Mouse (Mus musculus): Measurements from ENCODE around the gene Oip5. TPM values are rescaled to one million over a fixed set of nuclear protein-coding genes. Genes with fewer than 3 reads are reported as not detected.
"Not testable (repeated sequence)": the region's sequence is repeated elsewhere in the genome, so short reads cannot be mapped to it uniquely, and the experiment has no call there.

The Oip5 gene
- 12.4 and 15.6 TPM in 2 replicates for polyA plus RNA-seq (2015; fragmentation: Nextera tagmentation; extraction: Ambion mirVana)

- peak within 1 kb of the TSS; percentile 81 for H3K4me2 ChIP-seq (ENCODE audit: low read length)
- no peaks in the 10 kb centered on the region for H3K36me3 ChIP-seq (ENCODE audit: insufficient read depth, low read length)
- under 1% methylated on average over 55 of the region's 55 CpGs for WGBS
- H3K27me3 ChIP-seq (ENCODE audit: insufficient read depth, low read length) = no peaks in the 10 kb centered on the region
- no peaks in the 10 kb centered on the region for H3K9me3 ChIP-seq (replicated peaks; ENCODE audit: low read length)
- H3K9ac ChIP-seq (ENCODE audit: low read depth, low read length) = peak within 1 kb of the TSS; percentile 67
- H3K4me1 ChIP-seq (replicated peaks; ENCODE audit: insufficient read depth, low read length) = no peaks in the 10 kb centered on the region; the same call in 1 of the 2 replicates
- ATAC-seq (replicated peaks; ENCODE audit: low FRiP score, low read depth) (peak; percentile 99), DNase-seq (ENCODE audit: low spot score) (peak; percentile 99)
- no peak for TF ChIP-seq CTCF (IDR thresholded peaks at IDR 0.05; ENCODE audit: low read depth)
- H3K4me3 ChIP-seq (replicated peaks; ENCODE audit: low read depth, low read length) = peak within 1 kb of the TSS; percentile 82
- H3K27ac ChIP-seq = no peak within 1 kb of the TSS
These were observed at the start of gene Oip5, which contains the start of gene Nusap1 for GRCm38 (mm10) chr2:119618199-119618982. Oip5 (minus strand) TSS chr2:119618469. Nusap1 (plus strand) TSS chr2:119618298.

- not testable (repeated sequence) for H3K9ac ChIP-seq (ENCODE audit: low read depth, low read length); H3K4me2 ChIP-seq (ENCODE audit: low read length); H3K27ac ChIP-seq; H3K36me3 ChIP-seq (ENCODE audit: insufficient read depth, low read length); DNase-seq (ENCODE audit: low spot score); H3K4me1 ChIP-seq (replicated peaks; ENCODE audit: insufficient read depth, low read length); H3K4me3 ChIP-seq (replicated peaks; ENCODE audit: low read depth, low read length); ATAC-seq (replicated peaks; ENCODE audit: low FRiP score, low read depth); H3K27me3 ChIP-seq (ENCODE audit: insufficient read depth, low read length); H3K9me3 ChIP-seq (replicated peaks; ENCODE audit: low read length)
- 73% methylated on average over 19 of the region's 23 CpGs for WGBS
These were observed 47.5 kb upstream of the Oip5 start for GRCm38 (mm10) chr2:119665744-119666143.

GRCm38 (mm10) chr2:119662220-119663182 is 44.2 kb upstream of the Oip5 start, which contains the start of gene Ndufaf1:
Ndufaf1 (minus strand) TSS chr2:119662827.
- H3K9me3 ChIP-seq (replicated peaks; ENCODE audit: low read length) = no peaks in the 10 kb centered on the region
- H3K4me3 ChIP-seq (replicated peaks; ENCODE audit: low read depth, low read length) = peak within 1 kb of the TSS; percentile 91
- DNase-seq (ENCODE audit: low spot score) (peak; percentile 86), ATAC-seq (replicated peaks; ENCODE audit: low FRiP score, low read depth) (peak; percentile 76)
- H3K4me2 ChIP-seq (ENCODE audit: low read length) = peak within 1 kb of the TSS; percentile 72
- peaks cover 5% of the 10 kb centered on the region; the same call in 1 of the 2 replicates for H3K36me3 ChIP-seq (ENCODE audit: insufficient read depth, low read length)
- TF ChIP-seq CTCF (IDR thresholded peaks at IDR 0.05; ENCODE audit: low read depth) = no peak
- peak within 1 kb of the TSS; percentile 84 for H3K9ac ChIP-seq (ENCODE audit: low read depth, low read length)
- no peaks in the 10 kb centered on the region for H3K27me3 ChIP-seq (ENCODE audit: insufficient read depth, low read length)
- H3K4me1 ChIP-seq (replicated peaks; ENCODE audit: insufficient read depth, low read length) = no peaks in the 10 kb centered on the region
- WGBS = 2% methylated on average over 44 of the region's 44 CpGs
- peak within 1 kb of the TSS; percentile 44 for H3K27ac ChIP-seq

GRCm38 (mm10) chr2:119644254-119644653 is 26.0 kb upstream of the Oip5 start:
- ATAC-seq (replicated peaks; ENCODE audit: low FRiP score, low read depth) (no peak), DNase-seq (ENCODE audit: low spot score) (no peak)
- no peaks in the 10 kb centered on the region for H3K27me3 ChIP-seq (ENCODE audit: insufficient read depth, low read length)
- H3K9me3 ChIP-seq (replicated peaks; ENCODE audit: low read length) = no peaks in the 10 kb centered on the region
- no peak overlapping the region for H3K27ac ChIP-seq
- no peak overlapping the region for H3K4me3 ChIP-seq (replicated peaks; ENCODE audit: low read depth, low read length)
- no peak overlapping the region for H3K9ac ChIP-seq (ENCODE audit: low read depth, low read length)
- H3K4me1 ChIP-seq (replicated peaks; ENCODE audit: insufficient read depth, low read length) = no peaks in the 10 kb centered on the region
- 94% methylated on average over 5 of the region's 5 CpGs for WGBS
- TF ChIP-seq CTCF (IDR thresholded peaks at IDR 0.05; ENCODE audit: low read depth) = no peak
- no peak overlapping the region for H3K4me2 ChIP-seq (ENCODE audit: low read length)
- peaks cover 42% of the 10 kb centered on the region for H3K36me3 ChIP-seq (ENCODE audit: insufficient read depth, low read length)

GRCm38 (mm10) chr2:119641214-119641912 is 23.1 kb upstream of the Oip5 start:
- Histone ChIP-seq H3K4me3 (replicated peaks; ENCODE audit: low read depth, low read length) (no peak overlapping the region), H3K4me2 (ENCODE audit: low read length) (no peak overlapping the region), H3K27me3 (ENCODE audit: insufficient read depth, low read length) (no peaks in the 10 kb centered on the region), H3K36me3 (ENCODE audit: insufficient read depth, low read length) (peaks cover 40% of the 10 kb centered on the region), H3K9me3 (replicated peaks; ENCODE audit: low read length) (no peaks in the 10 kb centered on the region), H3K4me1 (replicated peaks; ENCODE audit: insufficient read depth, low read length) (no peaks in the 10 kb centered on the region), H3K9ac (ENCODE audit: low read depth, low read length) (no peak overlapping the region), H3K27ac (no peak overlapping the region)
- no peak for TF ChIP-seq CTCF (IDR thresholded peaks at IDR 0.05; ENCODE audit: low read depth)
- DNase-seq (ENCODE audit: low spot score) = no peak
- 94% methylated on average over 5 of the region's 5 CpGs for WGBS
- ATAC-seq (replicated peaks; ENCODE audit: low FRiP score, low read depth) = no peak

Data from kidney, postnatal 0 days (tissue).